Mouse (Mus musculus): ENCODE measurements around the gene Slc22a5.

- no peak for TF ChIP-seq CTCF (IDR thresholded peaks at IDR 0.05; ENCODE audit: low read depth, low read length)
- no peak for TF ChIP-seq POLR2A (IDR thresholded peaks at IDR 0.05; ENCODE audit: borderline replicate concordance, low read depth, low read length)
Measured at GRCm38 (mm10) chr11:53918851-53919250, 27.4 kb upstream of the Slc22a5 start.
